Mouse (Mus musculus) thymus, adult 2 months (tissue): Measurements from ENCODE around the gene Usp33.

Experiments used
- CTCF ChIP-seq: fragments of 200-500 bp; IDR thresholded peaks from 2 replicates; pipeline ENCODE4 v1.5.1; 2012; ENCODE audit warnings: mild to moderate bottlenecking, control low read depth, low read length, moderate library complexity, borderline replicate concordance; ENCODE audit not compliant: control insufficient read depth, poor library complexity, insufficient read depth; ENCODE audit errors: extremely low read depth
- POLR2A ChIP-seq: fragments of 200-500 bp; IDR thresholded peaks from 2 replicates; pipeline ENCODE4 v1.6.1; 2012; ENCODE audit warnings: mild to moderate bottlenecking, low read length, control low read depth, moderate library complexity; ENCODE audit not compliant: control insufficient read depth, poor library complexity, insufficient read depth; ENCODE audit errors: extremely low read depth

- TF ChIP-seq CTCF = no peak
- no peak for TF ChIP-seq POLR2A
These were observed 51.2 kb downstream of the Usp33 start for GRCm38 (mm10) chr3:152397335-152397940.
